Mouse (Mus musculus) thymus, postnatal 0 days (tissue): ENCODE data around the gene Zranb1. TPM values are rescaled to one million over a fixed set of nuclear protein-coding genes. Genes with fewer than 3 reads are reported as not detected.

Experiments used
- DNase-seq: peaks from one replicate; pipeline ENCODE4 v3.0.0-alpha.2; 2015; ENCODE audit warnings: low spot score
- polyA plus RNA-seq: library from polyadenylated mRNA; unstranded; fragments of >200 nt; fragmentation: Nextera tagmentation; extraction: Ambion mirVana; gene quantifications from 2 replicates; pipeline ENCODE4 v1.2.1, GENCODE M21; 2015

The Zranb1 gene
- 9.7 and 12.7 TPM in 2 replicates for polyA plus RNA-seq

- peak; percentile 98 for DNase-seq
Observed at GRCm38 (mm10) chr7:132930850-132931559, at the start of gene Zranb1. Zranb1 (plus strand) TSS chr7:132931142.

DNA sequence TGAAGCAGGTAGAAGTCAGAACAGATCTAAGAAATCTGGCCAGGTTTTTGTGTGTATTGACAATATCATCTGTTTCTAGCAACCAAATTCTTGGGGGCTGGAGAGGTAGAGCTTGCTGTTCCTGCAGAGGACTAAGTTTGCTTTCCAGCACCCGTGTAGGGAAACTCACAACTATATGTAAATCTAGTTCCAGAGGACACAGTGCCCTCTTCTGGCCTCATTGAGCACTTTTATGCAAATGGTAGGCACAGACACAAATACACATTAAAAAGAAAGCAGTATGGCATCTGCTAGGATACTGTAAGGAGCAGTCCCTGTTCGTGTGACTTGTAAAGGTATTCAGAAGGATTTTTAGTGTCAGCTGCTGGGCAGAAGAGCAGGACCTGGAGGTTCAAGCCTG, 48.6 kb upstream of the Zranb1 start:
- peak; percentile 53 for DNase-seq

- no peak for DNase-seq
Observed at GRCm38 (mm10) chr7:132884031-132884430, 46.9 kb upstream of the Zranb1 start.

GRCm38 (mm10) chr7:132887019-132887804, 43.7 kb upstream of the Zranb1 start:
- DNase-seq: peak; percentile 10

GRCm38 (mm10) chr7:132888052-132888451, 42.9 kb upstream of the Zranb1 start:
- no peak for DNase-seq

DNA sequence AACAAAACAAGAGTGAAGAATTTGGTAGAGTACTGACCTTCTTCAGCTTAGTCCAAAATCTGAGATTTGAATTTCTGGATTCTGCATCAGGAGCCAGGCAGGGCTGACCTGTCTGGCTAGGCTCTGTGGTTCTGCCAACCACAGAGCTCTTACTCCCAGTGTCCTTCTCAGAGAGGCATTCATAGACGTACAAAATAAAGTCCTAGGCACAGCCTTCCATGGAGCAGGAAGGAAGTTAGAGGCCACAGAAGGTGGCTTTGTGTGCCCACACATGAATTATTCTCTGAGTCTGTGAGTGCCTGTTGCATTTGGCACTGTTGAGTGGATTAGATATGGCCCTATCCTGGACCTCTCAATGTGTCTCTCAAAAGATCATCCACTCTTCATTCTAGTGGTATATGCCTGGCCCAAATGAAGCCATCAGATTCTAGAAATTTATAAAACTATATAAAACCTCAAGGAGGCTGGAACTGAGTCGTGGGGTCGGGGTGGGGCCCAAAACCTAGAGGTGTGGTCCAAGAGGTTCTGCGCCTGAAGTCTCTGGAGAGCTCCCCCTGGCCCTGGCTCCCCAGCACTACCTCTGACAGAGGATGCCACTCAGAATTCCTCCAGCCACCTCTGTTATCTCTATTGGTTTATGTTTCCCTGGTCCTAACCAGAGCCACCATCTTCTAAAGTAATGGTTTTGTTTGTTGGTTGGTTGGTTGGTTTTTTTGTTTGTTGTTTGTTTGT, 42.3 kb upstream of the Zranb1 start:
- no peak for DNase-seq

GRCm38 (mm10) chr7:132889691-132890090, 41.3 kb upstream of the Zranb1 start:
- DNase-seq: no peak

GRCm38 (mm10) chr7:132890201-132890600, 40.7 kb upstream of the Zranb1 start:
- no peak for DNase-seq

DNA sequence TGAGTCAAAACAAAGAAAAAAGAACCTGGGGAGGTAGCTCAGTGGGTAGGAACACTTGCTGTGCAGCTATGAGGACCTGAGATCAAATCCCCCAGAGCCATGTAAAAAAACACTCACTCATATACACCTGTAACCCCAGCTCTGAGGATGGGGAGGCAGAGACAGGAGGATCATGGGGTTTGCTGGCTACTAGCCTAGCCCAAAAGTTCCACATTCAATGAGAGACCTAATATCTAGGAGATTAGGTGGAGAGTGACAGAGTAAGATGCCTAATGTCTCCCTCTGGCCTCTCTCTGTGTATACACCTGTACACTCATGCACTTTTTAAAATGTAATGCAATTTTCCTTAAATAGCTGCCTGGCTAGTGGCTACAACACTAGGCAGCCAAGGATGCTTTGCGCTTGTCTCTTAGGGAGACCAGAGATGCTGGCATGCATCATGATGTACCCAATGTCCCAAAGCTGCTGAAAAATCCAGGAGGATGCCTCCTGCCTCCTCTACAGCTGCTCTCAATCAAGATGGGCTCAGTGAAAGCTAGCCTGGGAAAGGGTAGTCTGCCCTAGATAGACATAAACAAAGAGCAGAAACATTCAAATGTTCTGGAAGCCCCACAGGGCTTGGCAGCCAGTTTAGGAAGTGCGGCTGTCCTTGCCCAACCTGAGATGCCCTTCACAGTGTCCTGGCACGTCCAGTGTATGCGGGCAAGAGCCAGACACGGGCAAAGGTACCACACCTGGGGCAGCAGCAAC, 39.2 kb upstream of the Zranb1 start:
- DNase-seq: no peak

- no peak for DNase-seq
Observed at GRCm38 (mm10) chr7:132892311-132892661, 38.7 kb upstream of the Zranb1 start.

GRCm38 (mm10) chr7:132892806-132893205, 38.1 kb upstream of the Zranb1 start:
- no peak for DNase-seq

GRCm38 (mm10) chr7:132893336-132893735, 37.6 kb upstream of the Zranb1 start:
- no peak for DNase-seq

- no peak for DNase-seq
Observed at GRCm38 (mm10) chr7:132894841-132895555, 35.9 kb upstream of the Zranb1 start.

DNA sequence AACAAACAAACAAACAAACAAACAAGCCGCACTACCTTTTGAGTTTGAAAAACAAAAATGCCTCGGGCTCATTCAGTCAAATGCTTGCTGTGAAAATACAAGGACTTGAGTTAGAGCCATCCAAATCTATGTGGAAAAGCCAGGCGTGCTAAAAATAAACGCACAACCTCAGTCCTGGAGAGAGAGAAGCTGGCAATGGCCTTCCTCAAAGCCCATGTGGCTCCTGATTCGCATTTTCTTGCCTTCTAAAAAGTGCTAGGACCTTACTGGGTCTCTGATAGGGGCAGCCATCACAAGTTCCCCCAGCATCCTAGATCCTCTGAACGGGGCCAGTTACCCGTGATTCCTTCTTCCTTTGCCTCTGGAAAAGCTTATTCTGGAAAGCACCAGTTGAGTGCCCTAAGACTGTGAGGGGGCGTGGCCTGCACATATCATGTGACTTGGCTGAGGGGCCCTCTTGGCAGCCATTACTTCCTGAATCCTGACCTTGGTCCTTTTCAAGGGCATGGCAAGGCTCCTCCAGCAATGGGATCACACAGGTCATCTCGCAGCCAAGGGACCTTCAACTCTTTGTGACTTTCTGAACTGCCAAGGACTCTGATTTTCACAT, 34.6 kb upstream of the Zranb1 start:
- DNase-seq: no peak

- DNase-seq: no peak
Observed at GRCm38 (mm10) chr7:132897258-132897657, 33.7 kb upstream of the Zranb1 start.

DNA sequence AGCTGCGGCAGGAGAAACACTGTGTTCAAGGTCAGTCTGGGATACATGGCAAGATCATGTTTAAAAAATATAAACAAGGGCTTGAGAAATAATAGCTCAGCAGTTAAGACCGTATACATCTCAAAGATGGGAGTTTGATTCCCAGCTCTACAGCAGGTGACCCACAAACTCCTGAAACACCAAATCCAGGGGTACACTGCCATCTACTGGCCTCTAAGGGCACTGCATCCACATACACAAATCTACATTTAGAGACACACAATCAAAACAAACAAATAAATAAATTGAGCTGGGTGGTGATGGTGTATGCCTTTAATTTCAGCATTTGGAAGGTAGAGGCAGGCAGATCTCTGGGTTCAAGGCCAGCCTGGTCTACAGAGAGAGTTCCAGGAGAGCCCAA, 32.7 kb upstream of the Zranb1 start:
- DNase-seq: peak; percentile 50

DNA sequence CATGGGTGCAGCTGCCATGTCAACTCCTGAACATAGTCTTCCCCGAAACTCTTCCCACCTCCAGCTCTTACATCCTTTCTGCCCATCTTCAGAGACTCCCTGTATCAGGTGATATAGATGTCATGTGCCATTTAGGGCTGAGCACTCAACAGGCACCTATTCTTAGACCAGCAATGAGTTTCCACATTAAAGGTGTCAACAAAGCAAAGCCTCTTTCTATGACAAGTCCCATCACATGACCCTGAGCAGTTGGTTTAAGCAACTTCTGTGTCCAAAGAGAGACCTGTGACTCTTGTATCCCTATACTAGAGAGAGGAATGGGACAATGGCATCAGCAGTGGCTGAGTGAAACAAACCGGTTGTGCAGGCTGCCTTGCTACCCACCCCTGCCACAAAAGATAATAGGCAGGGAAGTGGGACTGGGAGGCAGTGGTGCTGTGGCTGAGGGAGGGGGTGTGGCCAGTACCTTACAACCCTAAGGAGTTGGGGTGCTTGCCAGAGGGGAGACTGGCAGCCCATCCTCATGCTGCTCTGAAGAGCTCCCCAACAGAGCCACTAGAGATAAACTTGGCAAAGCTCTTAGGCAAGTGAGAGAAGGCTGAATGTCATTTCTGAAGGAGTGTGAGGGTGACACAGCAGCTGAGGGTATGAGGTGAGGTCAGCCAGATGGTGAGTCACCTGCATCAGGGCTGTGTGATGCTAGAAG, 30.0 kb upstream of the Zranb1 start:
- DNase-seq: no peak

DNA sequence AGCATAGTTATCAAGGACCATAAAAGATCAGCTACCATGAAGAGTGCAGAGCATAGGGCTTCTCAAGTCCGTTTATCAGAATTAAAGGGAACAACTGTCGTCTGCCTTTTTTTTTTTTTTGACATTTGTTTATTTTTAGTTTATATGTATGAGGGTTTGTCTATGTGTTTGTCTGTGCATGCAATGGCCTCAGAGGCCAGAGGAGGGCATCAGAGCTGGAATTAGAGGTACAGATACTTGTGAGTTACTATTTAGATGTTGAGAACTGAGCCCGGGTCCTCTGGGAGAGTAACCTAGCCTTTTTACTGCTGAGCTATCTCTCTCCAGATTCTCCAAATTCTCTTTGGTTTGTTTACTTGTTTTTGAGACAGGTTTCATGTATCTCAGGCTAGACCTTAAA, 27.1 kb upstream of the Zranb1 start:
- DNase-seq: no peak

- DNase-seq: no peak
Observed at GRCm38 (mm10) chr7:132921971-132922370, 9.0 kb upstream of the Zranb1 start.

GRCm38 (mm10) chr7:132925227-132925626, 5.7 kb upstream of the Zranb1 start:
- no peak for DNase-seq
